Mouse (Mus musculus) MN1 (cell line): Measurements from ENCODE around the gene Dock4.

Experiments used
- DNase-seq: peaks from one replicate; pipeline ENCODE4 v3.0.0-alpha.2; 2016; ENCODE audit warnings: low spot score

The Dock4 gene

GRCm38 (mm10) chr12:40568971-40569968 is 123.5 kb downstream of the Dock4 start:
- no peak for DNase-seq

- DNase-seq, result peak; percentile 21
Measured at GRCm38 (mm10) chr12:40570250-40570649, 124.5 kb downstream of the Dock4 start.

- peak; percentile 70 for DNase-seq
Measured at GRCm38 (mm10) chr12:40574051-40574450, 128.3 kb downstream of the Dock4 start.

GRCm38 (mm10) chr12:40576749-40577148 is 131.0 kb downstream of the Dock4 start:
- DNase-seq, result no peak

- no peak for DNase-seq
Measured at GRCm38 (mm10) chr12:40580351-40580750, 134.6 kb downstream of the Dock4 start.

GRCm38 (mm10) chr12:40581037-40581436 is 135.3 kb downstream of the Dock4 start:
- DNase-seq, result no peak

- no peak for DNase-seq
Measured at GRCm38 (mm10) chr12:40582059-40582458, 136.3 kb downstream of the Dock4 start.

GRCm38 (mm10) chr12:40584526-40585289 is 139.0 kb downstream of the Dock4 start:
- no peak for DNase-seq

GRCm38 (mm10) chr12:40585456-40586141 is 139.8 kb downstream of the Dock4 start:
- DNase-seq, result no peak

GRCm38 (mm10) chr12:40594161-40594560 is 148.4 kb downstream of the Dock4 start:
- DNase-seq, result no peak

GRCm38 (mm10) chr12:40595440-40595839 is 149.7 kb downstream of the Dock4 start:
- no peak for DNase-seq

GRCm38 (mm10) chr12:40596020-40596419 is 150.3 kb downstream of the Dock4 start:
- no peak for DNase-seq

- no peak for DNase-seq
Measured at GRCm38 (mm10) chr12:40596441-40596840, 150.7 kb downstream of the Dock4 start.

GRCm38 (mm10) chr12:40599952-40600351 is 154.2 kb downstream of the Dock4 start:
- no peak for DNase-seq

GRCm38 (mm10) chr12:40605565-40605964 is 159.8 kb downstream of the Dock4 start:
- DNase-seq, result no peak

- no peak for DNase-seq
Measured at GRCm38 (mm10) chr12:40622926-40623325, 177.2 kb downstream of the Dock4 start.

- peak; percentile 50 for DNase-seq
Measured at GRCm38 (mm10) chr12:40626521-40626920, 180.8 kb downstream of the Dock4 start.

GRCm38 (mm10) chr12:40633242-40633641 is 187.5 kb downstream of the Dock4 start:
- no peak for DNase-seq

GRCm38 (mm10) chr12:40634169-40634568 is 188.4 kb downstream of the Dock4 start:
- no peak for DNase-seq

GRCm38 (mm10) chr12:40635991-40636390 is 190.2 kb downstream of the Dock4 start:
- no peak for DNase-seq

GRCm38 (mm10) chr12:40637427-40637826 is 191.7 kb downstream of the Dock4 start:
- DNase-seq, result no peak

- no peak for DNase-seq
Measured at GRCm38 (mm10) chr12:40645869-40646268, 200.1 kb downstream of the Dock4 start.
